Mouse (Mus musculus) neutrophil, adult 65 days (primary cell): Measurements from ENCODE around the gene Hcrtr1. TPM values are rescaled to one million over a fixed set of nuclear protein-coding genes. Genes with fewer than 3 reads are reported as not detected.

Source experiments
- total RNA-seq: library from RNA; stranded (reverse); gene quantifications from 2 replicates; pipeline ENCODE4 v1.2.4, GENCODE M21; 2023

Gene Hcrtr1
- 0.59 TPM in 1 of 2 replicates, not detected in the other for total RNA-seq

DNA sequence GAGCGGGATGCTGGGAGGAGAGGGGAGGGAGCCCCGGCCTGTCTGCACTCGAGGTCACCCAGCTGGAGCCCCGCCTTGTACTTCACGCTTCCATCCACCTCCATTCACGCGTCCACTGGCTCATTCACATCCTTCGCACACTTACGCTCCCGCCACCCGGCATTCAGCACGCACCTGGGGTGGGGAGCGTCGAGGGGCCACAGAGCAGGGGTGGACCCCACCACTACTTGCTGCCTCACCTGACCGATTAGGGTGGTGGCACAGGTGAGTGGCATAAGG is at the start of gene Hcrtr1:
Gene Hcrtr1, minus strand, starts transcription at position 146 of the 279 bp plus-strand sequence.

DNA sequence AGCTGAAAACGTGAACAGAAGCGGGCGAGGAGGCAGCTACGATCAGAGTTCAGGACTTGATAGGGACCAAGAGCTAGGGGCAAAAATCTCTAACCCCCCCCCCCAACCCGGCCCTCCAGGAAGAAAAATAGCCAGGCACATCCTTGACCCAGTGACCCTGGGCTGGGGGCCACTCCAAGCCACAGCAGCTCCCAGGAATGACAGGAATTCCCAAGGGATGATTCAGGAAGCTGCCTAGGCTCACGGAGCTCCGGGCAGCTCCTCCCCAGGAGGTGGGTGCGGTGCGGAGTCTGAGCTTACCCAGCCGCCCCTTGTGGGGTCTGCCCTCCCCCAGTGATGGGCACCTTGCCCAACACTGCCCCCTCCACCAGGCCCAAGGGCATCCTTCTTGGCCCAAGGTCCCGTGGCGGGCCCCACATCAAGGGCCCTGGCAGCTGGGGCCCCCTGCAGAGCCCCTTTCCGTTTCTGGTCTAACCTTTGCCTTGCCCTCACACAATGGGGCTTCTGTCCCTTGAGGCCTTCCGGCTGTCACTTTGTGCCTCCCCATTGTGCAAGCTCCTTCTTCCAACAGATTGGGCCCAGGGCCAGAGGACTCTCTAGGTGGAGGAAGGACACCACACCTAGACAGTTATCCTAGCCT is 36.0 kb upstream of the Hcrtr1 start, which contains the start of gene Tinagl1:
Gene Tinagl1, minus strand, starts transcription at position 51 of the 640 bp plus-strand sequence.

DNA sequence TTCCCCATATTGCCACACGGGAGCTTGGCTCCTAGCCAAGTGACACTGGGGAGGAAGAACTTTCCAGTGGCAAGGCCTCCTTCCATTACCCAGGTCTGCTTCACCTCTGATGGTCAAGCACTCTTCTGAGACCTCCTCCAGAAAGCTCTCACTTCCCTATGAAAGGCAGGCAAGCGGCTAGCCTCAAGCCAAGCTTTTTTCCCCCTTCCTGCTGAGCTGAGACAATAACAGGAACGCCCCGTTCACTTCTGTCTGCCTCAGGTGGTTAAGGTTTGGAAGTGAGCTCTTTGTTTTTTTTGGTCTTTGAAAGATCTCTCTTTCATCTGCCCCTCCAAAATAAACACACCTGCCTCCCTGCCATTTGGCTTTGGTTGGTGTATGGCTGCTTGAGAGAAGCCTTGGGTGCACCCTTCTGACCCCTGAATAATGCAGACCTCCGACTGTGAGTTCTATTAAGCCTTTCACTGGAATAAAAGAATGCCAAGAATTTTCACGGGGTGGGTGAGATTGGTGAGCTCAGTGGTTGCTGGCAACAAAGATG is 37.0 kb downstream of the Hcrtr1 start, which contains the start of gene Pef1:
Gene Pef1, plus strand, starts transcription at position 448 of the 541 bp plus-strand sequence.

Other genes with a start within 250 kb of the Hcrtr1 start
- 0.29 TPM in 1 of 2 replicates, not detected in the other for gene Spocd1, start 210.1 kb downstream of the Hcrtr1 start, total RNA-seq
- not detected in 2 replicates for gene Adgrb2, start 154.5 kb downstream of the Hcrtr1 start, total RNA-seq
- gene Col16a1, start 91.5 kb downstream of the Hcrtr1 start, total RNA-seq: not detected in 2 replicates
- gene Pef1, start 36.8 kb downstream of the Hcrtr1 start, total RNA-seq: 53.4 and 70.7 TPM in 2 replicates
- 67.0 and 83.9 TPM in 2 replicates for gene Tinagl1, start 35.8 kb upstream of the Hcrtr1 start, total RNA-seq
- not detected in 2 replicates for gene Gm853, start 83.0 kb upstream of the Hcrtr1 start, total RNA-seq
- 2.2 and 2.5 TPM in 2 replicates for gene Serinc2, start 139.8 kb upstream of the Hcrtr1 start, total RNA-seq
- gene Fabp3, start 169.2 kb upstream of the Hcrtr1 start, total RNA-seq: not detected in 2 replicates
- gene Gm10570, start 169.3 kb upstream of the Hcrtr1 start, total RNA-seq: not detected in 2 replicates
- gene Zcchc17, start 220.6 kb upstream of the Hcrtr1 start, total RNA-seq: 10.5 and 12.6 TPM in 2 replicates
- gene Snrnp40, start 220.8 kb upstream of the Hcrtr1 start, total RNA-seq: 38.0 and 43.5 TPM in 2 replicates